Mouse (Mus musculus): ENCODE measurements at regions not wholly inside any gene's neighbourhood (a gene's known extent, or its start where the extent isn't known, plus 50 kb on each side); places are given as distances from the start of the nearest gene placed in this dataset.

- H3K4me3 ChIP-seq (ENCODE audit: low read depth, low read length): no peak overlapping the region
- DNase-seq (ENCODE audit: low spot score) (no peak), ATAC-seq (ENCODE audit: insufficient read depth, low read depth) (no peak)
- H3K9ac ChIP-seq (replicated peaks; ENCODE audit: low read depth, low read length): no peak overlapping the region
- TF ChIP-seq EP300 (IDR thresholded peaks at IDR 0.05; ENCODE audit: low read depth): no peak
- TF ChIP-seq CTCF (IDR thresholded peaks at IDR 0.05; ENCODE audit: low read depth): no peak
- no peaks in the 10 kb centered on the region for H3K9me3 ChIP-seq (replicated peaks; ENCODE audit: control insufficient read depth, low read length)
- no peak overlapping the region for H3K27ac ChIP-seq (ENCODE audit: low read depth)
- H3K4me1 ChIP-seq (ENCODE audit: control insufficient read depth, insufficient read depth): no peaks in the 10 kb centered on the region
- no peaks in the 10 kb centered on the region for H3K27me3 ChIP-seq (ENCODE audit: control insufficient read depth, insufficient read depth, low read length)
- H3K36me3 ChIP-seq (replicated peaks; ENCODE audit: control insufficient read depth, insufficient read depth, low read length): no peaks in the 10 kb centered on the region
- WGBS: 82% methylated on average over 5 of the region's 5 CpGs
- no peak overlapping the region for H3K4me2 ChIP-seq (ENCODE audit: low read depth, low read length)
Observed at GRCm38 (mm10) chr4:55461927-55462326, 70.3 kb downstream of the Klf4 start.

GRCm38 (mm10) chr4:55453902-55454301, 78.4 kb downstream of the Klf4 start:
- no peak overlapping the region for H3K9ac ChIP-seq (replicated peaks; ENCODE audit: low read depth, low read length)
- DNase-seq (ENCODE audit: low spot score) (peak; percentile 75), ATAC-seq (ENCODE audit: insufficient read depth, low read depth) (peak; percentile 87)
- no peak for TF ChIP-seq EP300 (IDR thresholded peaks at IDR 0.05; ENCODE audit: low read depth)
- H3K4me2 ChIP-seq (ENCODE audit: low read depth, low read length): no peak overlapping the region
- no peaks in the 10 kb centered on the region for H3K27me3 ChIP-seq (ENCODE audit: control insufficient read depth, insufficient read depth, low read length)
- H3K36me3 ChIP-seq (replicated peaks; ENCODE audit: control insufficient read depth, insufficient read depth, low read length): no peaks in the 10 kb centered on the region
- no peak overlapping the region for H3K4me3 ChIP-seq (ENCODE audit: low read depth, low read length)
- 27% methylated on average over 5 of the region's 5 CpGs for WGBS
- H3K27ac ChIP-seq (ENCODE audit: low read depth): peak overlapping the region; percentile 67
- H3K4me1 ChIP-seq (ENCODE audit: control insufficient read depth, insufficient read depth): peaks cover 14% of the 10 kb centered on the region
- H3K9me3 ChIP-seq (replicated peaks; ENCODE audit: control insufficient read depth, low read length): no peaks in the 10 kb centered on the region

- Histone ChIP-seq H3K36me3 (replicated peaks; ENCODE audit: control insufficient read depth, insufficient read depth, low read length) (no peaks in the 10 kb centered on the region), H3K4me2 (ENCODE audit: low read depth, low read length) (no peak overlapping the region), H3K27me3 (ENCODE audit: control insufficient read depth, insufficient read depth, low read length) (no peaks in the 10 kb centered on the region), H3K4me1 (ENCODE audit: control insufficient read depth, insufficient read depth) (peaks cover 14% of the 10 kb centered on the region), H3K4me3 (ENCODE audit: low read depth, low read length) (no peak overlapping the region), H3K9ac (replicated peaks; ENCODE audit: low read depth, low read length) (no peak overlapping the region), H3K27ac (ENCODE audit: low read depth) (no peak overlapping the region), H3K9me3 (replicated peaks; ENCODE audit: control insufficient read depth, low read length) (no peaks in the 10 kb centered on the region)
- TF ChIP-seq EP300 (IDR thresholded peaks at IDR 0.05; ENCODE audit: low read depth) (no peak), CTCF (IDR thresholded peaks at IDR 0.05; ENCODE audit: low read depth) (no peak)
- ATAC-seq (ENCODE audit: insufficient read depth, low read depth): no peak
- DNase-seq (ENCODE audit: low spot score): no peak
- 44% methylated on average over 6 of the region's 6 CpGs for WGBS
Observed at GRCm38 (mm10) chr4:55452546-55452945, 79.7 kb downstream of the Klf4 start.

- WGBS: 83% methylated on average over 2 of the region's 2 CpGs
- Histone ChIP-seq H3K4me2 (ENCODE audit: low read depth, low read length) (no peak overlapping the region), H3K9ac (replicated peaks; ENCODE audit: low read depth, low read length) (no peak overlapping the region), H3K9me3 (replicated peaks; ENCODE audit: control insufficient read depth, low read length) (no peaks in the 10 kb centered on the region), H3K27me3 (ENCODE audit: control insufficient read depth, insufficient read depth, low read length) (no peaks in the 10 kb centered on the region), H3K27ac (ENCODE audit: low read depth) (no peak overlapping the region), H3K36me3 (replicated peaks; ENCODE audit: control insufficient read depth, insufficient read depth, low read length) (no peaks in the 10 kb centered on the region), H3K4me3 (ENCODE audit: low read depth, low read length) (no peak overlapping the region), H3K4me1 (ENCODE audit: control insufficient read depth, insufficient read depth) (peaks cover 14% of the 10 kb centered on the region)
- no peak for TF ChIP-seq CTCF (IDR thresholded peaks at IDR 0.05; ENCODE audit: low read depth)
- no peak for TF ChIP-seq EP300 (IDR thresholded peaks at IDR 0.05; ENCODE audit: low read depth)
- no peak for DNase-seq (ENCODE audit: low spot score)
- no peak for ATAC-seq (ENCODE audit: insufficient read depth, low read depth)
Observed at GRCm38 (mm10) chr4:55451711-55452110, 80.6 kb downstream of the Klf4 start.

- Histone ChIP-seq H3K9me3 (replicated peaks; ENCODE audit: control insufficient read depth, low read length) (no peaks in the 10 kb centered on the region), H3K27ac (ENCODE audit: low read depth) (no peak overlapping the region), H3K4me2 (ENCODE audit: low read depth, low read length) (no peak overlapping the region), H3K9ac (replicated peaks; ENCODE audit: low read depth, low read length) (no peak overlapping the region), H3K36me3 (replicated peaks; ENCODE audit: control insufficient read depth, insufficient read depth, low read length) (no peaks in the 10 kb centered on the region), H3K4me3 (ENCODE audit: low read depth, low read length) (no peak overlapping the region), H3K4me1 (ENCODE audit: control insufficient read depth, insufficient read depth) (peaks cover 14% of the 10 kb centered on the region), H3K27me3 (ENCODE audit: control insufficient read depth, insufficient read depth, low read length) (no peaks in the 10 kb centered on the region)
- ATAC-seq (ENCODE audit: insufficient read depth, low read depth) (no peak), DNase-seq (ENCODE audit: low spot score) (no peak)
- WGBS: 66% methylated on average over 4 of the region's 4 CpGs
- TF ChIP-seq CTCF (IDR thresholded peaks at IDR 0.05; ENCODE audit: low read depth) (peak; percentile 30), EP300 (IDR thresholded peaks at IDR 0.05; ENCODE audit: low read depth) (no peak)
Observed at GRCm38 (mm10) chr4:55451026-55451425, 81.2 kb downstream of the Klf4 start.

- Histone ChIP-seq H3K27me3 (ENCODE audit: control insufficient read depth, insufficient read depth, low read length) (no peaks in the 10 kb centered on the region), H3K9me3 (replicated peaks; ENCODE audit: control insufficient read depth, low read length) (no peaks in the 10 kb centered on the region)
- ATAC-seq (ENCODE audit: insufficient read depth, low read depth): no peak
Observed at GRCm38 (mm10) chr4:55443489-55443888, 88.8 kb downstream of the Klf4 start.

More at GRCm38 (mm10) chr4:55443489-55443888, 88.8 kb downstream of the Klf4 start:
- H3K4me3 ChIP-seq (ENCODE audit: low read depth, low read length): no peak overlapping the region
- H3K4me1 ChIP-seq (ENCODE audit: control insufficient read depth, insufficient read depth): no peaks in the 10 kb centered on the region
- TF ChIP-seq CTCF (IDR thresholded peaks at IDR 0.05; ENCODE audit: low read depth) (no peak), EP300 (IDR thresholded peaks at IDR 0.05; ENCODE audit: low read depth) (no peak)
- H3K36me3 ChIP-seq (replicated peaks; ENCODE audit: control insufficient read depth, insufficient read depth, low read length): no peaks in the 10 kb centered on the region
- DNase-seq (ENCODE audit: low spot score): no peak
- H3K4me2 ChIP-seq (ENCODE audit: low read depth, low read length): no peak overlapping the region
- 79% methylated on average over 9 of the region's 9 CpGs for WGBS
- no peak overlapping the region for H3K27ac ChIP-seq (ENCODE audit: low read depth)
- no peak overlapping the region for H3K9ac ChIP-seq (replicated peaks; ENCODE audit: low read depth, low read length)

Data from heart, postnatal 0 days (tissue).